Mouse (Mus musculus) cerebellum, adult 2 months (tissue): ENCODE measurements around the gene Lefty1.

Source experiments
- CTCF ChIP-seq: fragments of 200-500 bp; IDR thresholded peaks from 2 replicates; pipeline ENCODE4 v1.5.1; 2011; ENCODE audit warnings: low read depth, mild to moderate bottlenecking, control low read depth, low read length, moderate library complexity, borderline replicate concordance; ENCODE audit not compliant: insufficient read depth
- POLR2A ChIP-seq: fragments of 200-500 bp; IDR thresholded peaks from 2 replicates; pipeline ENCODE4 v1.6.1; 2011; ENCODE audit warnings: low read length, control low read depth, borderline replicate concordance; ENCODE audit not compliant: insufficient read depth

DNA sequence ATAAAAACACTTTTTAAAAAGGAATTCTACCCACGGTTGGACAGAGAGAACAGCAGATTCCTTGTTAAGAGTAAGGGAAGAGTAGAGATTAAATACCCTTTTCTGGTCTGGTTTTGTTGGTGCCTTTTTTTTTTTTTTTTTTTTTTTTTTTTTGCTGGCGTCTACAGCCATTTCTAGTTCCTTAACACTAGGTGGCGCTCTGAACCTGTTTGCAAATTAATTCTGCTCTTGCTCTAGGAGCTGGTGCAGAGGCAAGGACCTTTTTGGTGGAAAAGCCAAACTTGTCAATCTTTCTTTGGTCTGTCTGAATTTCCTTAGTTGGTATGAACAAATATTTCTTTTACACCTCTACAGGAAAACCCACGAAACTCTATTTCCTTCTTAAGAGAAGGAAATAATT, 33.7 kb upstream of the Lefty1 start:
- TF ChIP-seq POLR2A (no peak), CTCF (peak; percentile 46; the same call in 1 of the 2 replicates)
